Mouse (Mus musculus): ENCODE data around the gene Lgals3bp. TPM values are rescaled to one million over a fixed set of nuclear protein-coding genes. Genes with fewer than 3 reads are reported as not detected.

Lgals3bp gene
- polyA plus RNA-seq, 1 experiment from 2014 or later, result 1.4 TPM

GRCm38 (mm10) chr11:118409106-118410072 lies 7.5 kb upstream of the Lgals3bp start:
- ATAC-seq (ENCODE audit: insufficient number of reproducible peaks, insufficient read depth, low FRiP score, low TSS enrichment), result no peak
- H3K36me3 ChIP-seq, result peaks cover 62% of the 10 kb centered on the region
- 86% methylated on average over 12 of the region's 12 CpGs for WGBS

GRCm38 (mm10) chr11:118408051-118408740 lies 6.3 kb upstream of the Lgals3bp start:
- ATAC-seq (ENCODE audit: insufficient number of reproducible peaks, insufficient read depth, low FRiP score, low TSS enrichment), result no peak
- Histone ChIP-seq H3K36me3 (peaks cover 50% of the 10 kb centered on the region), H3K4me2 (replicated peaks) (no peak overlapping the region), H3K27me3 (no peaks in the 10 kb centered on the region), H3K27ac (no peak overlapping the region), H3K4me1 (no peaks in the 10 kb centered on the region), H3K4me3 (no peak overlapping the region), H3K9me3 (no peaks in the 10 kb centered on the region), H3K9ac (no peak overlapping the region)
- WGBS, result 82% methylated on average over 18 of the region's 18 CpGs

More at GRCm38 (mm10) chr11:118409106-118410072, 7.5 kb upstream of the Lgals3bp start:
- H3K27ac ChIP-seq, result no peak overlapping the region
- no peak overlapping the region for H3K4me2 ChIP-seq (replicated peaks)
- H3K27me3 ChIP-seq, result no peaks in the 10 kb centered on the region
- no peak overlapping the region for H3K4me3 ChIP-seq
- no peak overlapping the region; the same call in 1 of the 2 replicates for H3K9ac ChIP-seq
- no peaks in the 10 kb centered on the region for H3K9me3 ChIP-seq
- H3K4me1 ChIP-seq, result no peaks in the 10 kb centered on the region

GRCm38 (mm10) chr11:118407318-118407910 lies 5.5 kb upstream of the Lgals3bp start:
- no peak overlapping the region for H3K4me2 ChIP-seq (replicated peaks)
- H3K4me1 ChIP-seq, result no peaks in the 10 kb centered on the region
- peaks cover 47% of the 10 kb centered on the region for H3K36me3 ChIP-seq
- no peaks in the 10 kb centered on the region for H3K27me3 ChIP-seq
- WGBS, result 88% methylated on average over 23 of the region's 23 CpGs
- H3K9ac ChIP-seq, result no peak overlapping the region
- no peaks in the 10 kb centered on the region for H3K9me3 ChIP-seq
- H3K4me3 ChIP-seq, result no peak overlapping the region
- no peak overlapping the region for H3K27ac ChIP-seq
- ATAC-seq (ENCODE audit: insufficient number of reproducible peaks, insufficient read depth, low FRiP score, low TSS enrichment), result no peak

- Histone ChIP-seq H3K4me2 (replicated peaks) (no peak overlapping the region), H3K27ac (no peak overlapping the region), H3K4me1 (peaks cover 7% of the 10 kb centered on the region; the same call in 1 of the 2 replicates), H3K27me3 (no peaks in the 10 kb centered on the region), H3K36me3 (peaks cover 47% of the 10 kb centered on the region), H3K9me3 (no peaks in the 10 kb centered on the region), H3K9ac (no peak overlapping the region), H3K4me3 (no peak overlapping the region)
- ATAC-seq (ENCODE audit: insufficient number of reproducible peaks, insufficient read depth, low FRiP score, low TSS enrichment), result no peak
- WGBS, result 94% methylated on average over 5 of the region's 5 CpGs
Measured at GRCm38 (mm10) chr11:118406521-118406920, 4.6 kb upstream of the Lgals3bp start.

GRCm38 (mm10) chr11:118405311-118405710 lies 3.4 kb upstream of the Lgals3bp start:
- H3K4me3 ChIP-seq, result no peak overlapping the region
- WGBS, result 93% methylated on average over 8 of the region's 8 CpGs
- H3K36me3 ChIP-seq, result peaks cover 37% of the 10 kb centered on the region
- no peak overlapping the region for H3K27ac ChIP-seq
- H3K4me2 ChIP-seq (replicated peaks), result no peak overlapping the region
- no peaks in the 10 kb centered on the region for H3K9me3 ChIP-seq
- no peak overlapping the region for H3K9ac ChIP-seq
- H3K27me3 ChIP-seq, result no peaks in the 10 kb centered on the region
- ATAC-seq (ENCODE audit: insufficient number of reproducible peaks, insufficient read depth, low FRiP score, low TSS enrichment), result no peak
- H3K4me1 ChIP-seq, result peaks cover 18% of the 10 kb centered on the region; the same call in 1 of the 2 replicates

- no peak overlapping the region for H3K4me3 ChIP-seq
- H3K36me3 ChIP-seq, result peaks cover 31% of the 10 kb centered on the region
- no peak overlapping the region for H3K4me2 ChIP-seq (replicated peaks)
- H3K4me1 ChIP-seq, result peaks cover 21% of the 10 kb centered on the region; the same call in 1 of the 2 replicates
- H3K9me3 ChIP-seq, result no peaks in the 10 kb centered on the region
- no peak overlapping the region for H3K27ac ChIP-seq
- WGBS, result 76% methylated on average over 6 of the region's 6 CpGs
- no peaks in the 10 kb centered on the region for H3K27me3 ChIP-seq
- ATAC-seq (ENCODE audit: insufficient number of reproducible peaks, insufficient read depth, low FRiP score, low TSS enrichment), result no peak
- H3K9ac ChIP-seq, result no peak overlapping the region
Measured at GRCm38 (mm10) chr11:118403951-118404899, 2.3 kb upstream of the Lgals3bp start.

GRCm38 (mm10) chr11:118403183-118403582 lies 1.3 kb upstream of the Lgals3bp start:
- H3K36me3 ChIP-seq, result peaks cover 29% of the 10 kb centered on the region
- no peak overlapping the region for H3K4me3 ChIP-seq
- no peak overlapping the region for H3K4me2 ChIP-seq (replicated peaks)
- no peak overlapping the region for H3K27ac ChIP-seq
- H3K4me1 ChIP-seq, result peaks cover 21% of the 10 kb centered on the region; the same call in 1 of the 2 replicates
- 87% methylated on average over 2 of the region's 2 CpGs for WGBS
- no peak for ATAC-seq (ENCODE audit: insufficient number of reproducible peaks, insufficient read depth, low FRiP score, low TSS enrichment)
- H3K27me3 ChIP-seq, result no peaks in the 10 kb centered on the region
- H3K9ac ChIP-seq, result no peak overlapping the region
- no peaks in the 10 kb centered on the region for H3K9me3 ChIP-seq

GRCm38 (mm10) chr11:118401195-118401594 lies 697 bp downstream of the Lgals3bp start:
- WGBS, result 83% methylated on average over 4 of the region's 4 CpGs
- peak overlapping the region; percentile 24; the same call in 1 of the 2 replicates for H3K27ac ChIP-seq

GRCm38 (mm10) chr11:118400566-118400936 lies 1.3 kb downstream of the Lgals3bp start:
- Histone ChIP-seq H3K4me3 (no peak overlapping the region), H3K4me2 (replicated peaks) (no peak overlapping the region), H3K36me3 (peaks cover 3% of the 10 kb centered on the region), H3K9ac (no peak overlapping the region), H3K9me3 (no peaks in the 10 kb centered on the region; the same call in 1 of the 2 replicates), H3K27ac (0 out of 2 replicates have a peak overlapping the region, but pooled peaks have one; percentile 12), H3K4me1 (peaks cover 21% of the 10 kb centered on the region; the same call in 1 of the 2 replicates), H3K27me3 (no peaks in the 10 kb centered on the region)
- 34% methylated on average over 6 of the region's 6 CpGs for WGBS
- ATAC-seq (ENCODE audit: insufficient number of reproducible peaks, insufficient read depth, low FRiP score, low TSS enrichment), result no peak

More at GRCm38 (mm10) chr11:118401195-118401594, 697 bp downstream of the Lgals3bp start:
- ATAC-seq (ENCODE audit: insufficient number of reproducible peaks, insufficient read depth, low FRiP score, low TSS enrichment), result no peak
- Histone ChIP-seq H3K4me2 (replicated peaks) (no peak overlapping the region), H3K36me3 (peaks cover 9% of the 10 kb centered on the region), H3K4me3 (no peak overlapping the region), H3K9me3 (no peaks in the 10 kb centered on the region), H3K9ac (no peak overlapping the region), H3K4me1 (peaks cover 21% of the 10 kb centered on the region; the same call in 1 of the 2 replicates), H3K27me3 (no peaks in the 10 kb centered on the region)

- no peak for ATAC-seq (ENCODE audit: insufficient number of reproducible peaks, insufficient read depth, low FRiP score, low TSS enrichment)
- Histone ChIP-seq H3K27ac (0 out of 2 replicates have a peak overlapping the region, but pooled peaks have one; percentile 12), H3K9ac (no peak overlapping the region), H3K36me3 (no peaks in the 10 kb centered on the region), H3K4me2 (replicated peaks) (no peak overlapping the region), H3K4me1 (peaks cover 21% of the 10 kb centered on the region; the same call in 1 of the 2 replicates), H3K9me3 (no peaks in the 10 kb centered on the region; the same call in 1 of the 2 replicates), H3K4me3 (no peak overlapping the region), H3K27me3 (no peaks in the 10 kb centered on the region)
- WGBS, result 60% methylated on average over 5 of the region's 5 CpGs
Measured at GRCm38 (mm10) chr11:118399891-118400565, 1.9 kb downstream of the Lgals3bp start.
